Mouse (Mus musculus) thymus, adult 18-20 months (tissue): ENCODE measurements around the gene Creb3.
"Not testable (repeated sequence)": the region's sequence is repeated elsewhere in the genome, so short reads cannot be mapped to it uniquely, and the experiment has no call there.

ENCODE experiments used
- DNase-seq, 2 experiments: peaks; one replicate each; pipeline ENCODE4 v3.0.0; 2022; ENCODE audit warnings: mixed read lengths in 2 of 2

Creb3 gene

GRCm38 (mm10) chr4:43561997-43562768 is at the start of gene Creb3, which contains the start of gene Tln1:
Gene Creb3, plus strand, starts transcription at chr4:43562332.
Gene Tln1, minus strand, starts transcription at chr4:43562691.
- DNase-seq = peak; percentile 88 to 93

- DNase-seq = no peak
Observed at GRCm38 (mm10) chr4:43512653-43513052, 49.5 kb upstream of the Creb3 start.

- no peak for DNase-seq
Observed at GRCm38 (mm10) chr4:43513300-43513699, 48.8 kb upstream of the Creb3 start.

- no peak for DNase-seq
Observed at GRCm38 (mm10) chr4:43513791-43514190, 48.3 kb upstream of the Creb3 start.

GRCm38 (mm10) chr4:43515764-43516708 is 46.1 kb upstream of the Creb3 start:
- no peak for DNase-seq

GRCm38 (mm10) chr4:43519551-43519950 is 42.6 kb upstream of the Creb3 start:
- DNase-seq = no peak

GRCm38 (mm10) chr4:43519956-43520355 is 42.2 kb upstream of the Creb3 start:
- DNase-seq = peak; percentile 47 to 63

- DNase-seq = no peak
Observed at GRCm38 (mm10) chr4:43527880-43528279, 34.3 kb upstream of the Creb3 start.

GRCm38 (mm10) chr4:43528487-43528886 is 33.6 kb upstream of the Creb3 start:
- DNase-seq = no peak

- no peak for DNase-seq
Observed at GRCm38 (mm10) chr4:43530081-43530501, 32.0 kb upstream of the Creb3 start.

GRCm38 (mm10) chr4:43530581-43530980 is 31.6 kb upstream of the Creb3 start:
- DNase-seq = peak; percentile 39 to 57

GRCm38 (mm10) chr4:43533270-43533669 is 28.9 kb upstream of the Creb3 start:
- DNase-seq = no peak

GRCm38 (mm10) chr4:43535628-43536027 is 26.5 kb upstream of the Creb3 start:
- no peak for DNase-seq

- no peak for DNase-seq
Observed at GRCm38 (mm10) chr4:43536031-43536430, 26.1 kb upstream of the Creb3 start.

- no peak for DNase-seq
Observed at GRCm38 (mm10) chr4:43542044-43542443, 20.1 kb upstream of the Creb3 start.

GRCm38 (mm10) chr4:43546375-43547047 is 15.6 kb upstream of the Creb3 start:
- no peak for DNase-seq

- DNase-seq = no peak
Observed at GRCm38 (mm10) chr4:43547160-43547559, 15.0 kb upstream of the Creb3 start.

GRCm38 (mm10) chr4:43549055-43549454 is 13.1 kb upstream of the Creb3 start:
- no peak for DNase-seq

- not testable (repeated sequence) for DNase-seq
Observed at GRCm38 (mm10) chr4:43551854-43552253, 10.3 kb upstream of the Creb3 start.

GRCm38 (mm10) chr4:43552437-43552836 is 9.7 kb upstream of the Creb3 start:
- no peak for DNase-seq

GRCm38 (mm10) chr4:43553891-43554290 is 8.2 kb upstream of the Creb3 start:
- DNase-seq = no peak

- no peak for DNase-seq
Observed at GRCm38 (mm10) chr4:43555926-43556325, 6.2 kb upstream of the Creb3 start.

- no peak for DNase-seq
Observed at GRCm38 (mm10) chr4:43558028-43558630, 4.0 kb upstream of the Creb3 start.
